Mouse (Mus musculus) CH12.LX (cell line): ENCODE measurements at regions not wholly inside any gene's neighbourhood (a gene's known extent, or its start where the extent isn't known, plus 50 kb on each side); places are given as distances from the start of the nearest gene placed in this dataset.

Source experiments
- DNase-seq: peaks from one replicate; pipeline ENCODE4 v3.0.0-alpha.2; 2013; ENCODE audit errors: extremely low read depth
- H3K27ac ChIP-seq: 2 replicates; pipeline ENCODE4 v1.5.1; 2012; ENCODE audit warnings: low read depth, mild to moderate bottlenecking, control low read depth, moderate library complexity; ENCODE audit not compliant: insufficient read depth
- H3K27me3 ChIP-seq: replicated peaks from 2 replicates; pipeline ENCODE3; 2012; ENCODE audit warnings: inconsistent platforms
- H3K36me3 ChIP-seq, 2 experiments: replicated peaks in 1 of 2; 2 replicates each; pipeline versions ENCODE3 to v1.6.1; 2012; ENCODE audit warnings: inconsistent platforms in 1 of 2, low read length in 1 of 2, mild to moderate bottlenecking in 1 of 2, mixed read lengths in 1 of 2, moderate library complexity in 1 of 2; ENCODE audit not compliant: control insufficient read depth in 1 of 2, insufficient read depth in 1 of 2
- H3K4me1 ChIP-seq, 2 experiments: 2 replicates each; pipeline ENCODE4 v1.6.1; 2012; ENCODE audit warnings: inconsistent platforms in 1 of 2, moderate library complexity in 1 of 2; ENCODE audit not compliant: insufficient read depth in 2 of 2, control insufficient read depth in 1 of 2
- H3K4me2 ChIP-seq: 2 replicates; pipeline ENCODE4 v1.6.1; 2012; ENCODE audit warnings: low read depth, mild to moderate bottlenecking, control low read depth; ENCODE audit not compliant: poor library complexity, insufficient read depth, severe bottlenecking
- H3K4me3 ChIP-seq, 3 experiments: fragments of 150-350 bp in 1 of 3; sonication (generic) in 1 of 3; replicated peaks in 1 of 3; 2 replicates each; pipeline versions ENCODE3 to v1.5.1; 2011 to 2012; ENCODE audit warnings: low read depth in 2 of 3, low read length in 2 of 3, mild to moderate bottlenecking in 2 of 3, moderate library complexity in 2 of 3, control low read depth in 1 of 3, improper control_type of control experiment in 1 of 3, inconsistent platforms in 1 of 3, mixed read lengths in 1 of 3; ENCODE audit not compliant: poor library complexity in 1 of 3
- H3K79me2 ChIP-seq: replicated peaks from 2 replicates; pipeline ENCODE4 v1.6.1; 2012; ENCODE audit warnings: mild to moderate bottlenecking, moderate library complexity; ENCODE audit not compliant: control insufficient read depth, poor library complexity, insufficient read depth, severe bottlenecking; ENCODE audit errors: extremely low read depth
- H3K9ac ChIP-seq: 2 replicates; pipeline ENCODE4 v1.6.1; 2012; ENCODE audit warnings: low read depth, mild to moderate bottlenecking, control low read depth, moderate library complexity; ENCODE audit not compliant: insufficient read depth
- H3K9me3 ChIP-seq: replicated peaks from 2 replicates; pipeline ENCODE3; 2012; ENCODE audit warnings: low read length, inconsistent platforms, mixed read lengths
- BHLHE40 ChIP-seq: IDR thresholded peaks from 2 replicates; pipeline ENCODE4 v1.6.1; 2011; ENCODE audit warnings: mild to moderate bottlenecking, low read depth, low read length, improper control_type of control experiment
- CHD2 ChIP-seq: IDR thresholded peaks from 2 replicates; pipeline ENCODE4 v1.6.1; 2011; ENCODE audit warnings: low read length, improper control_type of control experiment
- E2F4 ChIP-seq: IDR thresholded peaks from 2 replicates; pipeline ENCODE4 v1.6.1; 2011; ENCODE audit warnings: low read depth, low read length, improper control_type of control experiment; ENCODE audit not compliant: insufficient replicate concordance
- EP300 ChIP-seq: IDR thresholded peaks from 2 replicates; pipeline ENCODE4 v1.6.1; 2011; ENCODE audit warnings: low read length, improper control_type of control experiment
- ETS1 ChIP-seq: conservative IDR thresholded peaks from 2 replicates; pipeline ENCODE4 v1.6.1; 2012; ENCODE audit warnings: low read depth, mild to moderate bottlenecking, inconsistent platforms, low read length, improper control_type of control experiment, moderate library complexity
- GABPA ChIP-seq: IDR thresholded peaks from 2 replicates; pipeline ENCODE4 v1.6.1; 2012; ENCODE audit warnings: low read depth, low read length, improper control_type of control experiment, inconsistent platforms; ENCODE audit not compliant: insufficient replicate concordance
- JUND ChIP-seq: conservative IDR thresholded peaks from 2 replicates; pipeline ENCODE4 v1.6.1; 2011; ENCODE audit warnings: low read depth, low read length, improper control_type of control experiment
- MAFK ChIP-seq: IDR thresholded peaks from 2 replicates; pipeline ENCODE4 v1.6.1; 2011; ENCODE audit warnings: low read length, improper control_type of control experiment; ENCODE audit not compliant: insufficient replicate concordance
- MAZ ChIP-seq: IDR thresholded peaks from 2 replicates; pipeline ENCODE4 v1.6.1; 2012; ENCODE audit warnings: low read depth, mild to moderate bottlenecking, inconsistent platforms, low read length, improper control_type of control experiment, moderate library complexity
- MEF2A ChIP-seq: IDR thresholded peaks from 2 replicates; pipeline ENCODE4 v1.6.1; 2014; ENCODE audit warnings: low read depth, mild to moderate bottlenecking, inconsistent platforms, low read length, improper control_type of control experiment, borderline replicate concordance
- MXI1 ChIP-seq: IDR thresholded peaks from 2 replicates; pipeline ENCODE4 v1.6.1; 2011; ENCODE audit warnings: mild to moderate bottlenecking, low read depth, low read length, improper control_type of control experiment
- MYC ChIP-seq: IDR thresholded peaks from 2 replicates; pipeline ENCODE4 v1.6.1; 2011; ENCODE audit warnings: low read depth, mild to moderate bottlenecking, improper control_type of control experiment, low read length
- NELFE ChIP-seq: IDR thresholded peaks from 2 replicates; pipeline ENCODE4 v1.6.1; 2011; ENCODE audit warnings: low read depth, low read length, improper control_type of control experiment
- NRF1 ChIP-seq: IDR thresholded peaks from 2 replicates; pipeline ENCODE4 v1.6.1; 2014; ENCODE audit warnings: low read depth, mild to moderate bottlenecking, inconsistent platforms, low read length, improper control_type of control experiment, moderate library complexity
- POLR2A ChIP-seq: IDR thresholded peaks from 2 replicates; pipeline ENCODE4 v1.6.1; 2011; ENCODE audit warnings: low read depth, mild to moderate bottlenecking, improper control_type of control experiment, low read length
- SMC3 ChIP-seq: IDR thresholded peaks from 2 replicates; pipeline ENCODE4 v1.6.1; 2011; ENCODE audit warnings: low read depth, low read length, improper control_type of control experiment
- TBP ChIP-seq: conservative IDR thresholded peaks from 2 replicates; pipeline ENCODE4 v1.6.1; 2011; ENCODE audit warnings: low read depth, low read length, improper control_type of control experiment
- ZC3H11A ChIP-seq: IDR thresholded peaks from 2 replicates; pipeline ENCODE4 v1.6.1; 2012; ENCODE audit warnings: low read depth, mild to moderate bottlenecking, inconsistent platforms, low read length, improper control_type of control experiment
- ZKSCAN1 ChIP-seq: IDR thresholded peaks from 2 replicates; pipeline ENCODE4 v1.6.1; 2012; ENCODE audit warnings: low read depth, inconsistent platforms, low read length, improper control_type of control experiment, borderline replicate concordance
- ZNF384 ChIP-seq: IDR thresholded peaks from 2 replicates; pipeline ENCODE4 v1.6.1; 2012; ENCODE audit warnings: low read depth, low read length, improper control_type of control experiment, inconsistent platforms
- dilution Hi-C: fragments of 300-500 bp; cut with MboI; formaldehyde crosslinking; loops from 2 replicates; pipeline ENCODE4 v1.14.3; 2020; ENCODE audit warnings: low sequenced_read_pairs; ENCODE audit not compliant: extremely low pct_unique_long_range_greater_than_20kb, extremely low pct_ligation_motif_present
- in situ Hi-C: fragments of 300-500 bp; cut with MboI; formaldehyde crosslinking; loops from 3 replicates; pipeline ENCODE4 v1.14.3; 2019; ENCODE audit warnings: low sequenced_read_pairs, low pct_ligation_motif_present, low pct_unique_long_range_greater_than_20kb, mixed read lengths

GRCm38 (mm10) chr10:125039290-125039689, 350.0 kb downstream of the Slc16a7 start:
- peaks cover 37% of the 10 kb centered on the region for H3K9me3 ChIP-seq
- in situ Hi-C loops (no loop called here), dilution Hi-C loops (no loop called here)
- no peak overlapping the region for H3K27ac ChIP-seq
- H3K27me3 ChIP-seq = no peaks in the 10 kb centered on the region
- no peaks in the 10 kb centered on the region for H3K79me2 ChIP-seq
- no peak for DNase-seq
- no peak overlapping the region for H3K4me3 ChIP-seq
- H3K4me1 ChIP-seq = no peaks in the 10 kb centered on the region
- H3K9ac ChIP-seq = no peak overlapping the region
- TF ChIP-seq JUND (no peak), EP300 (no peak), MXI1 (no peak), ZKSCAN1 (no peak), ZNF384 (no peak)
- H3K36me3 ChIP-seq = no peaks in the 10 kb centered on the region
- no peak overlapping the region for H3K4me2 ChIP-seq

GRCm38 (mm10) chr10:125035631-125036030, 353.6 kb downstream of the Slc16a7 start:
- no peak for TF ChIP-seq MXI1
- TF ChIP-seq EP300 = no peak
- TF ChIP-seq SMC3 = no peak
- no peak for TF ChIP-seq MEF2A
- no peak for TF ChIP-seq CHD2
- no peak for TF ChIP-seq NRF1
- no peak for TF ChIP-seq GABPA
- no peak for TF ChIP-seq BHLHE40
- H3K4me3 ChIP-seq = no peak overlapping the region
- no peaks in the 10 kb centered on the region for H3K27me3 ChIP-seq
- no peaks in the 10 kb centered on the region for H3K36me3 ChIP-seq
- no peaks in the 10 kb centered on the region for H3K79me2 ChIP-seq
- no peak for DNase-seq
- no peak overlapping the region for H3K4me2 ChIP-seq
- dilution Hi-C loops (no loop called here), in situ Hi-C loops (no loop called here)
- no peaks in the 10 kb centered on the region for H3K4me1 ChIP-seq
- peaks cover 36% of the 10 kb centered on the region for H3K9me3 ChIP-seq
- no peak overlapping the region for H3K9ac ChIP-seq
- no peak overlapping the region for H3K27ac ChIP-seq

- dilution Hi-C loops = no loop called here
- TF ChIP-seq ETS1 (no peak), MAZ (no peak), MXI1 (no peak), ZC3H11A (no peak), GABPA (no peak), E2F4 (no peak), MYC (no peak), MEF2A (no peak), ZNF384 (no peak), JUND (no peak), MAFK (no peak), NELFE (no peak), POLR2A (no peak), ZKSCAN1 (no peak), TBP (no peak)
Measured at GRCm38 (mm10) chr10:125028347-125028746, 360.9 kb downstream of the Slc16a7 start.

More at GRCm38 (mm10) chr10:125028347-125028746, 360.9 kb downstream of the Slc16a7 start:
- Histone ChIP-seq H3K79me2 (no peaks in the 10 kb centered on the region), H3K4me1 (no peaks in the 10 kb centered on the region), H3K4me2 (no peak overlapping the region), H3K9ac (no peak overlapping the region), H3K27ac (no peak overlapping the region), H3K4me3 (no peak overlapping the region), H3K9me3 (peaks cover 34% of the 10 kb centered on the region), H3K27me3 (no peaks in the 10 kb centered on the region), H3K36me3 (no peaks in the 10 kb centered on the region)
- in situ Hi-C loops = no loop called here
- DNase-seq = no peak
